19 mouse cellular contexts compared by ENCODE assay signal in genomic region chr3:159029951-159030350, GRCm38 (mm10).
DNase-seq lines count a peak whose midpoint lies in the region; ATAC-seq and TF ChIP-seq lines count a peak whose summit lies in the region.
"Had no signal": no experiment of that assay in that cellular context is flagged by ENCODE, and none has a peak within 500 bp of the region (broad histone marks: within the 10 kb centered on the region; RNA-seq: fewer than 3 reads in every experiment).

No protein-coding gene starts in this region.

- no peak for ATAC-seq in activated CD4-positive, CD25-positive, alpha-beta regulatory T cell, adult 4 months
- ATAC-seq: forebrain, embryonic 13.5 days; forebrain, postnatal 0 days; hindbrain, embryonic 16.5 days; inflammation-experienced regulatory T-cells, adult 6 months had no signal

- H3K4me3 ChIP-seq in CH12.LX (replicated peaks in 1 of 3; ENCODE audit: low read depth in 2 of 3, low read length in 2 of 3, poor library complexity in 1 of 3): no peak overlapping the region
- H3K4me3 ChIP-seq: embryonic facial prominence, embryonic 10.5 days; forebrain, embryonic 13.5 days; heart, embryonic 13.5 days had no signal

- DNase-seq in layer of hippocampus, adult 9-11 months: peak; percentile 12
- DNase-seq in layer of hippocampus, adult 11-12 months (ENCODE audit: low spot score): no peak
- DNase-seq in CH12.LX (ENCODE audit: extremely low read depth): peak; percentile 28
- peak; percentile 63 for DNase-seq in brain, adult 2 months (ENCODE audit: low read depth, low spot score)
- no peak for DNase-seq in cerebellum, adult 11-12 months
- DNase-seq: adrenal gland, postnatal 10 days; cerebellum, adult 18-20 months; cerebellum, adult 9-11 months; cerebellum, postnatal 36 days; forebrain, postnatal 0 days; gastrocnemius, postnatal 36 days; heart, adult 11 months; heart, postnatal 36 days had no signal

- no peaks in the 10 kb centered on the region for H3K9me3 ChIP-seq in CH12.LX (replicated peaks; ENCODE audit: low read length)
- H3K9me3 ChIP-seq: embryonic facial prominence, embryonic 10.5 days; forebrain, embryonic 13.5 days; heart, embryonic 13.5 days had no signal

- no peak for TF ChIP-seq POLR2A in CH12.LX (IDR thresholded peaks at IDR 0.05; ENCODE audit: low read depth, low read length)

- no peak overlapping the region for H3K27ac ChIP-seq in CH12.LX (ENCODE audit: insufficient read depth, low read depth)
- H3K27ac ChIP-seq: embryonic facial prominence, embryonic 10.5 days; forebrain, embryonic 13.5 days; heart, embryonic 13.5 days had no signal

- no peaks in the 10 kb centered on the region for H3K36me3 ChIP-seq in CH12.LX (replicated peaks in 1 of 2; ENCODE audit: control insufficient read depth in 1 of 2, insufficient read depth in 1 of 2, low read length in 1 of 2)
- H3K36me3 ChIP-seq: embryonic facial prominence, embryonic 10.5 days; heart, embryonic 13.5 days had no signal

- H3K9ac ChIP-seq in CH12.LX (ENCODE audit: insufficient read depth, low read depth): no peak overlapping the region
- H3K9ac ChIP-seq: forebrain, embryonic 13.5 days; forebrain, postnatal 0 days; heart, embryonic 13.5 days had no signal

- no peak for TF ChIP-seq RAD21 in CH12.LX (IDR thresholded peaks at IDR 0.05; ENCODE audit: low read depth, low read length)

- dilution Hi-C loops in CH12.LX (cut with MboI; ENCODE audit: extremely low pct_ligation_motif_present, extremely low pct_unique_long_range_greater_than_20kb, low sequenced_read_pairs): no loop called here

- peaks cover 0 to 3% of the 10 kb centered on the region in 2 experiments; a peak in 1 of 4 replicates for H3K4me1 ChIP-seq in CH12.LX (ENCODE audit: control insufficient read depth in 1 of 2, insufficient read depth in 2 of 2)
- H3K4me1 ChIP-seq: embryonic facial prominence, embryonic 10.5 days; forebrain, embryonic 13.5 days; heart, embryonic 13.5 days had no signal

- no peak for TF ChIP-seq CTCF in CH12.LX (conservative IDR thresholded peaks at IDR 0.05 in 1 of 2, IDR thresholded peaks at IDR 0.05 in 1 of 2; ENCODE audit: low read depth in 2 of 2, low read length in 2 of 2)

- TF ChIP-seq EP300 in CH12.LX (IDR thresholded peaks at IDR 0.05; ENCODE audit: low read length): no peak

- H3K27me3 ChIP-seq in CH12.LX (replicated peaks): no peaks in the 10 kb centered on the region
- H3K27me3 ChIP-seq: forebrain, embryonic 13.5 days; heart, embryonic 13.5 days had no signal

- in situ Hi-C loops in CH12.LX (cut with MboI; ENCODE audit: low pct_ligation_motif_present, low pct_unique_long_range_greater_than_20kb, low sequenced_read_pairs): no loop called here

- H3K79me2 ChIP-seq in CH12.LX (replicated peaks; ENCODE audit: control insufficient read depth, extremely low read depth, insufficient read depth, poor library complexity, severe bottlenecking): no peaks in the 10 kb centered on the region

- H3K4me2 ChIP-seq in CH12.LX (ENCODE audit: insufficient read depth, low read depth, poor library complexity, severe bottlenecking): no peak overlapping the region
- H3K4me2 ChIP-seq: forebrain, embryonic 13.5 days; heart, embryonic 13.5 days had no signal

TF ChIP-seq in CH12.LX, 34 proteins besides CTCF, POLR2A, EP300 and RAD21:
- TF ChIP-seq USF1 (IDR thresholded peaks at IDR 0.05; ENCODE audit: low read depth, low read length): no peak
- no peak for TF ChIP-seq USF2 (conservative IDR thresholded peaks at IDR 0.05; ENCODE audit: low read depth, low read length)
- TF ChIP-seq ZC3H11A (IDR thresholded peaks at IDR 0.05; ENCODE audit: low read depth, low read length): no peak
- no peak for TF ChIP-seq TCF12 (IDR thresholded peaks at IDR 0.05; ENCODE audit: low read depth, low read length)
- no peak for TF ChIP-seq UBTF (IDR thresholded peaks at IDR 0.05; ENCODE audit: low read depth, low read length)
- TF ChIP-seq HCFC1 (IDR thresholded peaks at IDR 0.05; ENCODE audit: low read depth, low read length): no peak
- TF ChIP-seq JUND (conservative IDR thresholded peaks at IDR 0.05; ENCODE audit: low read depth, low read length): no peak
- no peak for TF ChIP-seq NRF1 (IDR thresholded peaks at IDR 0.05; ENCODE audit: low read depth, low read length)
- no peak for TF ChIP-seq ELF1 (IDR thresholded peaks at IDR 0.05; ENCODE audit: low read depth, low read length)
- no peak for TF ChIP-seq ETS1 (conservative IDR thresholded peaks at IDR 0.05; ENCODE audit: low read depth, low read length)
- TF ChIP-seq PAX5 (IDR thresholded peaks at IDR 0.05; ENCODE audit: low read length): no peak
- TF ChIP-seq RCOR1 (conservative IDR thresholded peaks at IDR 0.05; ENCODE audit: low read depth, low read length): no peak
- TF ChIP-seq MEF2A (IDR thresholded peaks at IDR 0.05; ENCODE audit: borderline replicate concordance, low read depth, low read length): no peak
- no peak for TF ChIP-seq ZKSCAN1 (IDR thresholded peaks at IDR 0.05; ENCODE audit: borderline replicate concordance, low read depth, low read length)

Comparison
In these comparisons a context has a peak if more than half of its experiments do, and no peak if none do; other contexts are left out.
1. DNase-seq: peak in layer of hippocampus, adult 9-11 months (single experiment), CH12.LX (single experiment) and brain, adult 2 months (single experiment); none in layer of hippocampus, adult 11-12 months (single experiment) and cerebellum, adult 11-12 months (single experiment).